Mouse (Mus musculus): ENCODE measurements around the gene Wbp1.

DNA sequence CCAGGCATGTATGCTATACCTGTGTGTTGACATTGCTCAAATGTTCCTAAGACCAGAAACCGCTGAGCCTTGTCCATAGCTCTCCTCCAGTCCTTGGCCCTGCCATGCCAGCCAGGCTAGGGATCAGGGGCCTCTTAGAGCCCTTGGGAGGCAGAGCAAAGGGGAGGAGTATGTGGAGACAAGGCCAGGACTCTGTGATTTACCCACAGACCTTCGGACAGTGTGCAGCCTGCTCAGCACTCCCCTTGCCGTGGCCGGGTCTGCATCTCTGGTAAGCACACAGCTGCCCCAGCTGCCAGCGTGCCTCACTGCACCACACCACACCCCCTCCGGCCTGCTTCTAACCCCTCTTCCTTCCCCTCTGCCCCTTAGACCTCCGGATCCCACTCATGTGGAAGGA lies 25.9 kb upstream of the Wbp1 start:
- TF ChIP-seq CTCF (IDR thresholded peaks at IDR 0.05; ENCODE audit: borderline replicate concordance, insufficient read depth, low read length) (no peak), POLR2A (IDR thresholded peaks at IDR 0.05; ENCODE audit: low read depth, low read length) (no peak)
